Mouse (Mus musculus) left cerebral cortex, adult 2 months (tissue): ENCODE data around the gene Smim7. TPM values are rescaled to one million over a fixed set of nuclear protein-coding genes. Genes with fewer than 3 reads are reported as not detected.

ENCODE experiments used
- DNase-seq, 2 experiments: peaks; one replicate each; pipeline ENCODE4 v3.0.0; 2021 to 2022; ENCODE audit warnings: low spot score in 2 of 2, mixed read lengths in 1 of 2; ENCODE audit errors: extremely low spot score in 1 of 2
- H3K27ac ChIP-seq: fragments of 200-600 bp; 2 replicates; pipeline ENCODE4 v1.8.1; 2022
- H3K4me3 ChIP-seq: fragments of 200-600 bp; 2 replicates; pipeline ENCODE4 v1.8.1; 2022
- CTCF ChIP-seq: fragments of 200-600 bp; IDR thresholded peaks from 2 replicates; pipeline ENCODE4 v1.8.1; 2022; ENCODE audit warnings: antibody characterized with exemption, mild to moderate bottlenecking, moderate library complexity
- intact Hi-C: fragments of 180-260 bp; cut with DNase I; formaldehyde crosslinking; loops from one replicate; pipeline ENCODE4 v1.15.1; 2025
- total RNA-seq, 2 experiments: library from RNA; stranded (reverse); gene quantifications; 2 replicates each; pipeline ENCODE4 v1.2.3; 2021

Smim7 gene
- total RNA-seq, 2 experiments from 2014 or later: 113 to 114 TPM

GRCm38 (mm10) chr8:72573450-72573849 lies 2.6 kb upstream of the Smim7 start:
- peak overlapping the region; percentile 59 for H3K4me3 ChIP-seq
- no peak for DNase-seq
- H3K27ac ChIP-seq: peak overlapping the region; percentile 96
- intact Hi-C loops: no loop called here
- TF ChIP-seq CTCF: no peak

GRCm38 (mm10) chr8:72572507-72572906 lies 1.6 kb upstream of the Smim7 start:
- H3K27ac ChIP-seq: peak overlapping the region; percentile 96
- no peak for TF ChIP-seq CTCF
- DNase-seq: no peak
- intact Hi-C loops: no loop called here
- peak overlapping the region; percentile 59 for H3K4me3 ChIP-seq

GRCm38 (mm10) chr8:72571611-72572473 lies 954 bp upstream of the Smim7 start, which contains the start of gene Tmem38a:
Gene Tmem38a, plus strand, starts transcription at chr8:72572055.
- intact Hi-C loops: loop anchor here (1.0 to 2.0 kb wide), 2 partner anchors 24 to 79 kb away; partner anchors contain the start of genes Med26 and Slc35e1

GRCm38 (mm10) chr8:72565970-72566369 lies 4.9 kb downstream of the Smim7 start:
- no peak for TF ChIP-seq CTCF
- no peak for DNase-seq
- intact Hi-C loops: no loop called here
- H3K4me3 ChIP-seq: no peak overlapping the region
- no peak overlapping the region for H3K27ac ChIP-seq

More at GRCm38 (mm10) chr8:72571611-72572473, 954 bp upstream of the Smim7 start, which contains the start of gene Tmem38a:
- no peak for TF ChIP-seq CTCF
- H3K27ac ChIP-seq: peak within 1 kb of the TSS; percentile 96
- peak within 1 kb of the TSS; percentile 59 for H3K4me3 ChIP-seq
- DNase-seq: peak; percentile 81 to 85

GRCm38 (mm10) chr8:72561111-72561689 lies 9.7 kb downstream of the Smim7 start:
- intact Hi-C loops: no loop called here
- no peak overlapping the region for H3K27ac ChIP-seq
- no peak for DNase-seq
- TF ChIP-seq CTCF: no peak
- H3K4me3 ChIP-seq: no peak overlapping the region

GRCm38 (mm10) chr8:72555770-72556169 lies 15.1 kb downstream of the Smim7 start:
- no peak for TF ChIP-seq CTCF
- Histone ChIP-seq H3K4me3 (no peak overlapping the region), H3K27ac (no peak overlapping the region)
- no peak for DNase-seq
- intact Hi-C loops: no loop called here

- TF ChIP-seq CTCF: no peak
- no peak overlapping the region for H3K27ac ChIP-seq
- intact Hi-C loops: no loop called here
- DNase-seq: no peak
- H3K4me3 ChIP-seq: peak overlapping the region; percentile 71
Observed at GRCm38 (mm10) chr8:72549314-72549892, 21.5 kb downstream of the Smim7 start.

GRCm38 (mm10) chr8:72548644-72549313 lies 22.1 kb downstream of the Smim7 start:
- no peak for DNase-seq
- TF ChIP-seq CTCF: no peak
- peak overlapping the region; percentile 71 for H3K4me3 ChIP-seq
- intact Hi-C loops: loop anchor here (1.0 kb wide), 2 partner anchors 23 to 56 kb away; partner anchors contain the start of genes Slc35e1 and Smim7
- peak overlapping the region; percentile 85 for H3K27ac ChIP-seq

GRCm38 (mm10) chr8:72547802-72548643 lies 22.9 kb downstream of the Smim7 start, which contains the start of gene Med26:
Gene Med26, minus strand, starts transcription at chr8:72548270.
- Histone ChIP-seq H3K27ac (peak within 1 kb of the TSS; percentile 85), H3K4me3 (peak within 1 kb of the TSS; percentile 71)
- no peak; the same call in 1 of the 2 replicates for TF ChIP-seq CTCF
- DNase-seq: peak; percentile 97 to 99
- intact Hi-C loops: loop anchor here (1.0 kb wide), 2 partner anchors 23 to 56 kb away; partner anchors contain the start of genes Slc35e1 and Smim7

- Histone ChIP-seq H3K27ac (peak overlapping the region; percentile 75), H3K4me3 (peak overlapping the region; percentile 71)
- no peak for TF ChIP-seq CTCF
- DNase-seq: peak in 1 of 2 experiments; percentile 17
- intact Hi-C loops: no loop called here
Observed at GRCm38 (mm10) chr8:72547122-72547801, 23.6 kb downstream of the Smim7 start.
